Mouse (Mus musculus) limb, embryonic 11.5 days (tissue): ENCODE data around the gene Gigyf1. TPM values are rescaled to one million over a fixed set of nuclear protein-coding genes. Genes with fewer than 3 reads are reported as not detected.

Experiments used
- ATAC-seq: fragments of 200-750 bp; cut with Nextera tagmentation; 2 replicates; pipeline ENCODE4 v1.8.0; 2017; ENCODE audit warnings: low read depth; ENCODE audit not compliant: insufficient number of reproducible peaks, low FRiP score, low TSS enrichment
- DNase-seq: peaks from one replicate; pipeline ENCODE4 v3.0.0-alpha.2; 2015; ENCODE audit warnings: low spot score
- H3K27ac ChIP-seq: fragments of 300-500 bp; sonication (generic); replicated peaks from 2 replicates; pipeline ENCODE4 v1.5.1; 2014; ENCODE audit warnings: low read depth, mild to moderate bottlenecking, low read length
- H3K27me3 ChIP-seq: fragments of 300-500 bp; sonication (generic); 2 replicates; pipeline ENCODE4 v1.6.1; 2014; ENCODE audit warnings: mild to moderate bottlenecking, low read length, mixed read lengths; ENCODE audit not compliant: control insufficient read depth, insufficient read depth
- H3K36me3 ChIP-seq: fragments of 300-500 bp; sonication (generic); 2 replicates; pipeline ENCODE4 v1.6.1; 2014; ENCODE audit warnings: mild to moderate bottlenecking, low read length, moderate library complexity, mixed read lengths; ENCODE audit not compliant: control insufficient read depth, insufficient read depth
- H3K4me1 ChIP-seq: fragments of 300-500 bp; sonication (generic); 2 replicates; pipeline ENCODE4 v1.6.1; 2014; ENCODE audit warnings: low read length, mixed read lengths; ENCODE audit not compliant: control insufficient read depth, insufficient read depth
- H3K4me2 ChIP-seq: fragments of 300-500 bp; sonication (generic); 2 replicates; pipeline ENCODE4 v1.6.1; 2014; ENCODE audit warnings: low read depth, mild to moderate bottlenecking, moderate library complexity; ENCODE audit not compliant: severe bottlenecking
- H3K4me3 ChIP-seq: fragments of 300-500 bp; sonication (generic); 2 replicates; pipeline ENCODE4 v1.5.1; 2014; ENCODE audit warnings: low read depth, low read length
- H3K9ac ChIP-seq: fragments of 300-500 bp; sonication (generic); 2 replicates; pipeline ENCODE4 v1.6.1; 2014; ENCODE audit warnings: mild to moderate bottlenecking, low read length
- H3K9me3 ChIP-seq: fragments of 300-500 bp; sonication (generic); 2 replicates; pipeline ENCODE4 v1.6.1; 2016; ENCODE audit warnings: low read length; ENCODE audit not compliant: control insufficient read depth
- WGBS: fragments of 180-500 bp; shearing (Covaris S2); extraction: QIAGEN DNeasy Blood & Tissue Kit; methylation state at CpG from one replicate; pipeline ENCODE4 v1.1.7; 2014; 5-methylcytosine and 5-hydroxymethylcytosine counted together
- polyA plus RNA-seq: library from polyadenylated mRNA; unstranded; fragments of >200 nt; fragmentation: Nextera tagmentation; extraction: Ambion mirVana; gene quantifications from 2 replicates; pipeline ENCODE4 v1.2.1, GENCODE M21; 2014

Gene Gigyf1
- polyA plus RNA-seq, 1 experiment from 2014 or later: 14.1 TPM

DNA sequence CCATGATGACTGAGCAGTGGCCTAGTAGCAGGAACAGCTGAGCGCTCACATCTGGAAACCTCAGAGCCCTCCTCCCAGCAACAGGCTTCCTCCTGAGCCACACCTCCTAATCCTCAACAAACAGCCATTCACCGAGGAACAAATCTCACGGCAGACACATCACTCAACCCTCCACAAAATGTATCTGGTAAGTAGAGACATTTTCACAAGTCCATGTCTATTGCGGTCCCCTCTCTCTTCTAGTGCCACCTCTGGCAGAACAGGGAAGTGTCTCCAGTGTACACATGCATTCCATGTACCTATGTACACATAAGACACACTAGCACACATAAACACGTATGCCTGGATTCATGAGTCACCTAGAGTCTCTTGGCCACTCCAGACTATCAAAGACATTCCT is 32.8 kb downstream of the Gigyf1 start:
- Histone ChIP-seq H3K27ac (no peak overlapping the region), H3K27me3 (peaks cover 10% of the 10 kb centered on the region), H3K4me2 (no peak overlapping the region), H3K4me1 (no peaks in the 10 kb centered on the region), H3K4me3 (no peak overlapping the region), H3K9me3 (no peaks in the 10 kb centered on the region), H3K36me3 (no peaks in the 10 kb centered on the region), H3K9ac (no peak overlapping the region)
- no peak for DNase-seq
- no peak for ATAC-seq
- WGBS: 66% methylated on average over 5 of the region's 5 CpGs

GRCm38 (mm10) chr5:137553000-137553399 is 34.7 kb downstream of the Gigyf1 start:
- Histone ChIP-seq H3K4me1 (no peaks in the 10 kb centered on the region), H3K4me2 (peak overlapping the region; percentile 11; the same call in 1 of the 2 replicates), H3K9me3 (no peaks in the 10 kb centered on the region), H3K27me3 (peaks cover 10% of the 10 kb centered on the region), H3K27ac (no peak overlapping the region), H3K36me3 (no peaks in the 10 kb centered on the region), H3K4me3 (no peak overlapping the region), H3K9ac (no peak overlapping the region)
- DNase-seq: no peak
- ATAC-seq: no peak
- WGBS: 32% methylated on average over 6 of the region's 6 CpGs

GRCm38 (mm10) chr5:137553411-137553837 is 35.1 kb downstream of the Gigyf1 start, which contains the start of gene Actl6b:
Actl6b (plus strand) TSS chr5:137553517.
- ATAC-seq (peak; percentile 47), DNase-seq (peak; percentile 85)
- H3K4me2 ChIP-seq: peak within 1 kb of the TSS; percentile 11; the same call in 1 of the 2 replicates
- no peaks in the 10 kb centered on the region for H3K9me3 ChIP-seq
- H3K9ac ChIP-seq: no peak within 1 kb of the TSS
- H3K4me3 ChIP-seq: no peak within 1 kb of the TSS
- H3K27me3 ChIP-seq: peaks cover 10% of the 10 kb centered on the region
- H3K27ac ChIP-seq: no peak within 1 kb of the TSS
- WGBS: 1% methylated on average over 37 of the region's 37 CpGs
- H3K36me3 ChIP-seq: no peaks in the 10 kb centered on the region
- no peaks in the 10 kb centered on the region for H3K4me1 ChIP-seq

DNA sequence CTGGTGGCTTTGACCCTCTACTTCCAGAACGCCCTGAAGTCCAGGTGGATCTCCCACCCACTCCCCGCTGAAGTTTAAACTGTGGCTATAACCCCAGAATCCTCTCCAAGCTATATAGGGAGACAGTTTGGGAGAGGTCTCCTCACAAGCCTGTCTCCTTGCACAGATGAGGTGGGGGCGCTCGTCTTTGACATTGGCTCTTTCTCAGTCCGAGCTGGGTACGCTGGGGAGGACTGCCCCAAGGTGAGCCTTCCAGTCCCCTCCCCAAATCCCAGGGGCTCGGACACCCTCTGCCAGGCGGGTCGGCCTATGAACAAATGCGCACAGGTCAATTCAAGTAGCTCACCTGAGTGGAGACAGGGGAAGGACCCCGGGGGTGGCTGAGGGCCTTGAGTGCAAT is 35.5 kb downstream of the Gigyf1 start:
- Histone ChIP-seq H3K27me3 (peaks cover 10% of the 10 kb centered on the region), H3K9me3 (no peaks in the 10 kb centered on the region), H3K27ac (no peak overlapping the region), H3K4me1 (no peaks in the 10 kb centered on the region), H3K4me3 (no peak overlapping the region), H3K4me2 (no peak overlapping the region; the same call in 1 of the 2 replicates), H3K9ac (no peak overlapping the region), H3K36me3 (no peaks in the 10 kb centered on the region)
- WGBS: 38% methylated on average over 11 of the region's 11 CpGs
- no peak for ATAC-seq
- DNase-seq: no peak

DNA sequence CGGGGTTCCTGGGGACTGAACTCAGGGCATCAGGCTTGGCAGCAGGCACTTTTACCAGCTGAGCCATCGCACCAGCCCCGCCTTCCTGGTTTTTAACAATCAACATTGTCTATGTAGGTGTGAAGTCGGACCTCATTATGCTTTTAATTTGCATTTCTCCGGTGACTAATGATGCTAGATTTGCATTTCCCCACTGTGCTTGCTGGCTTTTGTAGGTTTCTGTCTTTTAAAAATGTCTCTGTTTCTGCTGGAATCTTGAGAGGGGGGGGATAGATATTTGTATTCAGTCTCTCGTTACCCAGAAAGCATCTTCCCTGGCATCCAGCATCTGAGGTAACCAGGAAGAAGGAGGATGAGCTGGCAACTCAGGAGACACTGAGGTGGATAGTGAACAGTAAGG is 43.2 kb downstream of the Gigyf1 start:
- Histone ChIP-seq H3K4me3 (no peak overlapping the region), H3K9ac (no peak overlapping the region), H3K9me3 (no peaks in the 10 kb centered on the region), H3K27ac (no peak overlapping the region), H3K4me1 (no peaks in the 10 kb centered on the region), H3K27me3 (no peaks in the 10 kb centered on the region), H3K4me2 (no peak overlapping the region), H3K36me3 (no peaks in the 10 kb centered on the region)
- no peak for DNase-seq
- no peak for ATAC-seq
- 64% methylated on average over 6 of the region's 6 CpGs for WGBS

DNA sequence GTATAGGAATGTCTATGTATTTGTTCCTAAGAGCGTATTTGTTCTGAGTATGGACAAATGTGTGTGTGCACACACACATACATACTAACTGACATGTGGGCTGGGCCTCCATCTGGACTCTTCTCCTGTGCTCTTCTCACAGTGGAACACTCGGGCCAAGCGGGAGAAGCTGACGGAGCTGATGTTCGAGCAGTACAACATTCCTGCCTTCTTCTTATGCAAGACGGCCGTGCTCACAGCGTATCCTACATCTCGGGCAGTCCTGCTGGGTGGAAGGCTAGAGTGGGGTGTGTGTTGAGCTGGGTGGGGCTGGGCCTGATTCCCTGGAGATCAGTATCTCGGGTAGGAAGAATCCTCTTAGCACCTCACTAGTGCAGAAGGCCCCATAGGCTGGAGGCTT is 44.6 kb downstream of the Gigyf1 start:
- DNase-seq: no peak
- no peak overlapping the region for H3K9ac ChIP-seq

DNA sequence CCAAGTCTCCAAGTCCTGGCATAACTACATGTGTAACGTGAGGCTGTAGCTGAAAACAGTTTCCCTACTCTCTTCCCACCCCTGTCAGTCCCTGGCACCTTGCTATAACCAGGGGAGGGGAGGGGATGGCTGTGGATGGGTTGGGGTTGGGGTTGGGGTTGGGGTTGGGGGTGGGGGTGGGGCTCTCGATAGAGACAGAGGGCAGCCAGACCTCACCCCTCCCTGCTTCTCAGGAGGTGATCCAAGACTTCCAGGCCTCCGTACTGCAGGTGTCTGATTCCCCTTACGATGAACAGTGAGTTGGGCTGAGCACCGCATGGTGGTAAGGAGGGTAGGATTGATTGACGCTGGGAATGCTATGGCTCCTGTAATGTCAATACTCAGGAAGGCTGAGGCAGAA is 47.4 kb downstream of the Gigyf1 start:
- no peak overlapping the region for H3K4me2 ChIP-seq
- H3K36me3 ChIP-seq: no peaks in the 10 kb centered on the region
- no peak overlapping the region for H3K4me3 ChIP-seq
- H3K4me1 ChIP-seq: no peaks in the 10 kb centered on the region
- H3K27ac ChIP-seq: no peak overlapping the region
- ATAC-seq (no peak), DNase-seq (no peak)
- H3K27me3 ChIP-seq: no peaks in the 10 kb centered on the region
- no peak overlapping the region for H3K9ac ChIP-seq
- WGBS: 74% methylated on average over 6 of the region's 6 CpGs
- H3K9me3 ChIP-seq: no peaks in the 10 kb centered on the region

More for the DNA sequence above, 44.6 kb downstream of the Gigyf1 start:
- no peak overlapping the region for H3K27ac ChIP-seq
- no peaks in the 10 kb centered on the region for H3K36me3 ChIP-seq
- H3K4me3 ChIP-seq: no peak overlapping the region
- ATAC-seq: no peak
- WGBS: 73% methylated on average over 10 of the region's 10 CpGs
- no peaks in the 10 kb centered on the region for H3K27me3 ChIP-seq
- no peaks in the 10 kb centered on the region for H3K4me1 ChIP-seq
- no peaks in the 10 kb centered on the region for H3K9me3 ChIP-seq
- no peak overlapping the region for H3K4me2 ChIP-seq

- H3K27ac ChIP-seq: no peak overlapping the region
- H3K9ac ChIP-seq: no peak overlapping the region
- no peak overlapping the region for H3K4me2 ChIP-seq
- no peak for ATAC-seq
- WGBS: 90% methylated on average over 5 of the region's 5 CpGs
- H3K27me3 ChIP-seq: no peaks in the 10 kb centered on the region
- H3K4me1 ChIP-seq: no peaks in the 10 kb centered on the region
- H3K9me3 ChIP-seq: no peaks in the 10 kb centered on the region
- no peak overlapping the region for H3K4me3 ChIP-seq
- no peak for DNase-seq
- H3K36me3 ChIP-seq: no peaks in the 10 kb centered on the region
Observed at GRCm38 (mm10) chr5:137566416-137566815, 48.1 kb downstream of the Gigyf1 start.

DNA sequence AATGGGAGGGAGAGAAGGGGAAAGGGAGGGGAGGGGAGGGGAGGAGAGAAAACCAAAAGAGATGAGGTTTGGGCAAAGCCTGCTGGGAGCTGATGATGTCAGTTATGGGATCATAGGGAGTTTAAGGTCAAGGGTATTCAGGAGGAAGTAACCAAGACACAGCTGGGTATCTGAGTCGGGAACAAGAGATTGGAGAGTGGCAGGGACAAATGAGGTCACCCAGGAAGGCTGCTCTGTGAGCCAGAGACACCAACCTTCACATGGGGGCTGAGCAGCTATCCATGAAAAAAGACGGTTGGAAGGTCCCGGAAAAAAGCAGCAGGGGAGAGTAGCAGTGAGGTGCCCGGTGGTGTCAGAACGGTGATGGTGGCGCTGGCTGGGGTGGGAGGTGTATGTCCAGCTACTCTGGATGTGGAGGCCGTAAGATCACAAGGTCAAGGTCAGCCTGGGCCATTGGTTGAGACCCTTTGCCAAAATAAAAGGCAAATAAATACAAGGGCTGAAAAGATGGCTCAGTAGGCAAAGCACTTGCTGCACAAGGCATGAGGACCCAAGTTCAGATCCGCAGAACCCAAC is 50.0 kb downstream of the Gigyf1 start:
- ATAC-seq (no peak), DNase-seq (no peak)
- H3K9me3 ChIP-seq: no peaks in the 10 kb centered on the region
- no peak overlapping the region for H3K4me3 ChIP-seq
- no peaks in the 10 kb centered on the region for H3K36me3 ChIP-seq
- no peak overlapping the region for H3K4me2 ChIP-seq
- no peaks in the 10 kb centered on the region for H3K27me3 ChIP-seq
- no peak overlapping the region for H3K27ac ChIP-seq
- no peak overlapping the region for H3K9ac ChIP-seq
- WGBS: 82% methylated on average over 8 of the region's 8 CpGs
- H3K4me1 ChIP-seq: no peaks in the 10 kb centered on the region
